Mouse (Mus musculus) C2C12 (cell line): Measurements from ENCODE around the gene Tln1.

ENCODE experiments used
- CEBPB ChIP-seq: IDR thresholded peaks from one replicate; pipeline ENCODE4 v1.6.1; 2011; ENCODE audit warnings: low read depth, mild to moderate bottlenecking, control low read depth, moderate library complexity
- CTCF ChIP-seq: IDR thresholded peaks from one replicate; pipeline ENCODE4 v1.5.1; 2011; ENCODE audit not compliant: control insufficient read depth, insufficient read depth, insufficient read length
- MAX ChIP-seq: IDR thresholded peaks from one replicate; pipeline ENCODE4 v1.6.1; 2011; ENCODE audit warnings: mild to moderate bottlenecking, control low read depth
- MYOD1 ChIP-seq: IDR thresholded peaks from one replicate; pipeline ENCODE4 v1.6.1; 2011; ENCODE audit warnings: low read depth; ENCODE audit not compliant: control insufficient read depth, insufficient read length
- MYOG ChIP-seq: IDR thresholded peaks from one replicate; pipeline ENCODE4 v1.6.1; 2011; ENCODE audit not compliant: control insufficient read depth, insufficient read length; ENCODE audit errors: extremely low read depth
- USF1 ChIP-seq: IDR thresholded peaks from one replicate; pipeline ENCODE4 v1.6.1; 2011; ENCODE audit warnings: low read depth, mild to moderate bottlenecking, control low read depth, moderate library complexity

DNA sequence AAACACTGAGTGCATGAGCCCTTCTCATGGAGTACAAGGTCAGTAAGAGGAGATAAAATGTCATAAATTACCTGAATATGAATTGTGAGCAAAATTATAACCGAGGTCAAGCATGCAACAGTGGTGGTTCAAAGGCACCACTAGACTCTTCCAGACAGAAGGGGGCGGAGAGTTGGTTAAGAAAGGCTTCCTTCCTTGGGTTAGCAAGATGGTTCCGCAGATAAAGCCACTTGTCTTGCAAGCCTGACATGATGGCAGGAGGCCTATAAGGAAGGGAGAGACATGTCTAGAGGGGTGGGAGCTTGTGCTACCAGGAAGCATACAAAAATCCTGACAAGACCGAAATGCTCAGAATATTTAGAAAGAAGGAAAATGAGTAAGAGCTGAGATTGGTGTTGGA, 58.2 kb downstream of the Tln1 start:
- TF ChIP-seq MYOG (no peak), MYOD1 (no peak), CTCF (no peak), USF1 (no peak), MAX (no peak), CEBPB (no peak)
